Mouse (Mus musculus): ENCODE results near the gene Tiam2.
A peak's percentile ranks its signal among the peaks of the same experiment; 100 is the strongest.

Gene Tiam2

DNA sequence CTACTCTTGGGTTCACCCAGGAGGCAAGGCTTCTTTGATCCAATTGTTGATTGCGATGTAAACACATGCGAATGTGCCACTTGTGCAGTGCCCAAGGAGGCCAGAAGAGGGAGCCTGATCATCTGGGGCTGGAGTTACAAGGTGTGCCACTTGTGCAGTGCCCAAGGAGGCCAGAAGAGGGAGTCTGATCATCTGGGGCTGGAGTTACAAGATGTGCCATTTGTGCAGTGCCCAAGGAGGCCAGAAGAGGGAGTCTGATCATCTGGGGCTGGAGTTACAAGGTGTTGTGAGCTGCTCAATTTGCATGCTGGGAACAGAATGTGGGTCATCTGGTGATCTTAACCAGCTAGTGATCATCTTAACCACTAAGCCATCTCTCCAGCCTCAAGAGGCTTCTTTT is 124.7 kb downstream of the Tiam2 start:
- peak; percentile 37 to 55 for DNase-seq (ENCODE audit: low spot score in 2 of 2)

DNA sequence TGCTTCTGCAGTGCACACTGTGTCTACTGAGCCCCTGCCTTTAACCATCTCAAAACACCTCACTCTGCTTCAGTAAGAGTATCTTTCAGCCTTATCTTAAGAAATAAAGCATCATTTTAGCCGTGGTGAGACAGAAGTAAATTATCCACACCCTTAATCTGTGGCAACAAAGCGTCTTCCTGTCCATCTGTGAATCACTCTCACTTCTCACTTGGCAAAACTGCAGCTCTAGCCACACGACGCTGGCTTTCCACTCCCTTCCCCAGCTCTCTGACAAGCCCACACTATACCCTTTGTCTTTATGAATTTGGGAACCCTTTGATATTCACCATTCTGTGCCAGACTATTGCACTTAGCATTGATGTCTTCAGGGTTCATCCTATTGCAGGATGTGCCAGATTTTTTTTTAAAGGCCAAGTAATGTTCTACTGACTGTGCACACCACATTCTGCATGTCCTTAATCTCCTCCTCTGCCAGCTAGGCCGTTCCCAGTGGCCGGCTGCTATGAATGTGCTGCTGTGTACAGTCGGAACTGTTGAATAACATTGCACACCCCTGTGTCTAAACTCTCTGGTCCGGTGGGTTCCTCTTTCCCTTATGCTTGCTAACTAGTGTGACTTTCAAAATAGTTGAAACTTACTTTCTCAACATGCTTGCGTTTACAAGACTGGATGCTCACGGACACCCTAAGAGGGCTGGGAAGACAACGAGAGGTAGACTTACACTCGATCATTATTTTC is 126.4 kb downstream of the Tiam2 start:
- no peak for DNase-seq (ENCODE audit: low spot score in 2 of 2)

DNA sequence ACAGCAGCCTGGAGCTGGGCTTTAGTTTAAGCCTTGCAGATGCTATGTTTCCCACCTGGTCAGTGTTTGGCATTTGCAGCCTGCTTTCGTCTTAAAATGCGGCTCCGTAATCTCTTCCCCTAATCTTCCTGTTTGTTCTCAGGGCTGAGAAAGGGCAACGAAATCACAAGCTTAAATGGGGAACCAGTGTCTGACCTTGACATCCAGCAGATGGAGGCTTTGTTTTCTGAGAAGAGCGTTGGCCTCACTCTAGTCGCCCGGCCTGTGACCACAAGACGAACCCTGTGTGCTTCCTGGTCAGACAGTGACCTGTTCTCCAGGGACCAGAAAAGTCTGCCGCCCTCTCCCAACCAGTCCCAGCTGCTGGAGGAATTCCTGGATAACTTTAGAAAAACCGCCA is 127.6 kb downstream of the Tiam2 start:
- no peak for DNase-seq (ENCODE audit: low spot score in 2 of 2)

DNA sequence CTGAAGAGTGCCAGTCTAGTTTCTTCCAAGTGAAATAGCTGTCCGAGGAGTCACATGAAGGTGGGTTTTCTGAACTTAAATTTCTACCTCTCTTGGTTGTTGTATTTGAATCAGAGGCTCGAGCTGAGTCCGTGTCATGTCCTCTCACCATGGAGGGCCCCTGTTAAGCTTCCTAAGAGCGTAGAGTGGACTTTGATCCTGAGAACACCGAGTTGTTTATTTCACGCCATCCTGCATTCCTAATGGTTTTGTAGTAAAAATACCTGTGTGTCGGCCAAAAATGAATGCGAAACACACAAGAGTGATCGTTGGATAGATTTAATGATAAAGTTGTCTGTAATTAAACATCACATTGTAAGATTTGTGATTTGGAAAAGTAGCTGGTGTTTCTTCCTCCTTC is 128.5 kb downstream of the Tiam2 start:
- no peak for DNase-seq (ENCODE audit: low spot score in 2 of 2)

DNA sequence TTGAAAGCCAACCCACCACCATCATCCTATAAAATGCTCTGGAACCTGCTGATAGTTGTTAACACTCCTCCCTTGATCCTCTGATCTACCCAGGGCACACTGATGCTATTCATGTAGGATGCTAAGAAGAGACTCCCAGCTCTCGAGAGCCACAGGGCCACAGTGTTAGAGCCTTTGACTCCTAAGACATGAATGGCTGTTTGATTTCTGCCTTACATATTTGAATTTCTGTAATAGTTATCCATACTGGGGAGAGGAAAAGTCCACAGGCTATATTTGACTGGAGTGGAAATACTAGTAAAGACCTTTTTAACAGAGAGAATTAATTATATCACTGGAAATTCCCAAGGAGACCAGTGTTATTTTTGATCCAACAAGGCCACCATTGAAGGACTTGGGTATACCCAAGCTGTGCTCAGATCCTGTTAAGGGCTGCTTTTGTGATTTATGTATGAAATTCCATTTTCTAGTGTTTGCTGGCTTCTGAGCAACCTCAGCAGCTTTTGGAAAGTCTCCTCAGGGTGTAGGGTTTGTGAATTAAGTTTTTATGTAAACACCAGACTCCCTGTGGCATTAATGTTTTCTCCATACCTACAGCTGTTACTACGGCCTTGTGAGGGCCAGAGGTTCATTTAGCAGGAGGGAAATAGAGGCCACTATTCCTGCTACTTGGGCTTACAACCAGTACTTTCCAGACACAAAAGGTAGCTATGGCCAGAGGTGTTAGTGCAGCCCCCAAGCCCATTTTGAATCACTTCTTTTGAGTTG is 131.7 kb downstream of the Tiam2 start:
- no peak for DNase-seq (ENCODE audit: low spot score in 2 of 2)

DNA sequence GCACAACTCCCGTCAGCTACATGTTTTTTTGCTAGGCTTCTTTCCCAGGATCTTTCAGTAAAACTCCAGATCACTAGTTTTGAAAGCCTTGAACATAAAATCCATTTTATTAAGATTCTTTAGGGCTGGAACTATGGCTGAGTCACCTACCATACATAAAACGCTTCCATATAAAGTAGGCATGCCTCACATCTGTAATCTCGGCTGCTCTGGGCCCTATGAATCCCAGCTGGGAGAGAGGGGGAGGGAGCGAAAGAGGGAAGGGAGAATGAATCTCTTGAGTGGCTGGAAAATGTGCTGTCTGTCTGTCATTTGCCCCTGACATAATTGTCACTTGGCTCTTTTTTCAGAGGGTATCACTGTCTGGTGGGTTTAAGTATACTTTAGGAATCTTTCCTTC is 139.5 kb downstream of the Tiam2 start:
- no peak for DNase-seq (ENCODE audit: low spot score in 2 of 2)

DNA sequence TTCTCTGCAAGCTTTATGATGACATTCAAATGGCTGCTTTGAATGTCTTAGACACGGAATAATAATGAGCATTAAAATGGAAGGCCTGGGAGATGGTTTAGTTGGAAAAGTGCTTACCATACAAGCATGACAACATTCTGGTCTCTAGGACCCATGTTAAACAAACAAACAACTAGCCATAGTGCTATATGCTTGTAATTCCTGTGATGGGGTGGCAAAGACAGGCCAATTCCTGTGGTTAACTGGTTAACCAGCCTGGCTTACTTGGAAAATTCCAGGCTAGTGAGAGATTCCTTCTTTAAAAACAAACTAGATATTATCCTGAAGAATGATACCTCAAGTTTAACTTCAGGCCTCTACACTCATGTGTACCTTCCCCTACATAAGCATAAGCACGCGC is 140.3 kb downstream of the Tiam2 start:
- DNase-seq (ENCODE audit: low spot score in 2 of 2), result no peak

DNA sequence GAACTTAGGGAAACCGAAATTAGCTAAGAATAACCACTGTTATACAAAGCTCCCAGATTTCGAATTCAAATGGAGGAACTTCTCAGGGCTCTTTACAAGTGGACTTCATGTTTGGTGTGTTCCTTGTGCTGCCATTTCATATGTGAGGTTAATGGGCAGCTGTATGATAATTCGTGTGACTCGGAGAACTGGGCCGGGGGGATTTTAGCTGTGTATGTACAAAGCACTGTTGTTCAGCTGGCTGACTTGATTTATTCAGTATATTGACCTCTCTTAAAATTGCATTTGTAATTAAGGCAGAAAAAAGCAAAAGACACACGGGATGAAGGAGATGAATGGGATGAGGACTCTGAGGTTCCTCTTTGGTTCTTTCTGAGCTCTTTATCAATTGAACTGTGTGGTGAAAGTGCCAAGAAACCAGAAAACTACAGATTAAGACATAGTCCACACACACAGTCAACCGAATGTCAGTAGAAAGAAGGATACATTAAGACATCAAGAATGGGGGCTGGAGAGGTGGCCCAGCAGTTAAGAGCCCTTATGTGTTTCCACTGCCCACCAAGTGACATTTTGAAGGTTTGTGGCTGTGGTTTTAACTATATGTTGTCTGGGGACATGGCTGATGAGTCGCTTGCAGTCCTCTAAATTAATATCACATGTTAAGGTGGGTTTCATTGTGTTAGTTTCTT is 141.4 kb downstream of the Tiam2 start:
- DNase-seq (ENCODE audit: low spot score in 2 of 2), result no peak

DNA sequence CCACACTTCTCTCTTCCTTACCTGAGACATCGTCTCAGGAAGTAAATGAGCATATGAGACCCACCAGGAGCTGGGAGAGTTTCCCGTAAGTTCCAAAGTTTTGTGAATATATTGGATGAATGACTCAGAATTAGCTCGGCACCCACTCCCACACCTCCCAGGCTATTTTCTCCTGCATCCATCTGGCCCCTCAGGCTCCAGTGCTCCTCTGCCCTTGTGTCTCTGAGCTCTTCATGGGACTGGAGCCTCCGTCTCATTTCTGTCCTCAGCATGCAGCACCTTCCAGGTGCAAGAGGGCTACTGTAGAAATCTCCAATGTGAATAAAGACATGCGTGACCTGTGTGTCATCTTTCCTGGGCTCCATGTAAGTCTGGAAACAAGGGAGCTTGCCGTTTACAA is 145.6 kb downstream of the Tiam2 start:
- DNase-seq (ENCODE audit: low spot score in 2 of 2), result peak in 1 of 2 experiments; percentile 70

DNA sequence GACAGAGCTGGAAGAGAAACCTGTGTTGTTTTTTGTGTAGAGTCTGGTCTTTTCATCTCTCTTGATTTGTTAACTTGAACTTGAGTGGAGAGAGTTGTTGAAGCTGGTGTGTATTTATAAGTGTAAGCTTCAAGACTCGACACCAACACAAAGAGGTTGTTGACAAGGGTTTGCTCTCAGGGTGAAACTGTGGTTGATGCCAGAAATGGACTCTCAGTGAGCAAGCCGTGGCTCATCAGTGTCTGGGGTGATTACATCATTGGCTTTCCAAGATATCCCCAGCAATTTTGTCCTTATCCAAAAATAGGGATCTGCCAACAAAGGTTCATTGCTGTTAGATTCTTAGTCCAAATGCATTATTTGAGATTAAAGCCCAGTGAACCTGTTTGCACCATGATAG is 150.2 kb downstream of the Tiam2 start:
- no peak for DNase-seq (ENCODE audit: low spot score in 2 of 2)

DNA sequence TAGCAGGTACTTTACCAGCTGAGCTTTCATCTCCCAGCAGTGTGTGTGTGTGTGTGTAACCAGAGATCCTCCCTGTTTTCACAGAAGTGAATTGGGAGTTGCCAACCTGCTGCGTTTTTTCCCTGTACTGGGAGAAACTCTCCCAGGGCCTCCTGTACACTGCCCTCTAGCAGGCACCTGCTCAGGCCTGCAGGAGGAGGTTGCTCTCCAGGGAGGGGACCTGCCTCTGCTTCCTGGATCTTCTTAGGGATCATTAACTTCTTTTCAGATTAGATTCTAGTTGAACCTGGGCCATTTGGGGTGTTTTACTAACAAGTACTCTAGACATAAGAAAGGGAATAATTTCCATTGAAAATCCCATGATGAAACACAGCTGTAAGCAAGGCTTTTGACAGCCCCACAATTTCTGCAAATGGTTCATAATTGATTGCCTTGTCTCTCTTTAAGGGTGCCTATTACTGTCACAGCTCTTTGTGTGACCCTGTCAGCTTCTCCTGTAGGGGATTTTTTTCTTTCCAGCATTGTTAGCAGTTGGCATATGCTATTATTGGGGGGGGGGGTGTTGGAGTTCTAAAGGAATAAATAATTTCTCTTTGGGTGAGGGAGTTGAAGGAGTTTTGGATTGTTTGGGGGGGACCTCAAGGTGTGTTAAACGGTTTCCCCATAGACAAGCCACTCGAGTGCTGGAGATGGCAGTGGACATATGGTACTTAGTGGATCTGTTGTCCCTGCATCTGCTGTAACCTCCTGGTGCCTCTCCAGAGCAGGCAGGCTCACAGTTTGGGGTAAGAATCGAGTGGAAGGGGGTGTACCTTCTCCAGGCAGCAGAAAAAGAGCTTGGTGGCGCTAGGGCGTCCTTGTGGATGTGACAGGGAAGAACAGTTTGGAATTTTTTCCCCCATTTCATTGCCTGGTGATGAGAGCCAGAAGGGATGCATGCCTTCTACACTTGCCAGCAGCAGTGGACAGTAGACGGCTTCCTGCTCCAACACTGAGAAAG is 155.5 kb downstream of the Tiam2 start:
- DNase-seq (ENCODE audit: low spot score in 2 of 2), result peak in 1 of 2 experiments; percentile 57

DNA sequence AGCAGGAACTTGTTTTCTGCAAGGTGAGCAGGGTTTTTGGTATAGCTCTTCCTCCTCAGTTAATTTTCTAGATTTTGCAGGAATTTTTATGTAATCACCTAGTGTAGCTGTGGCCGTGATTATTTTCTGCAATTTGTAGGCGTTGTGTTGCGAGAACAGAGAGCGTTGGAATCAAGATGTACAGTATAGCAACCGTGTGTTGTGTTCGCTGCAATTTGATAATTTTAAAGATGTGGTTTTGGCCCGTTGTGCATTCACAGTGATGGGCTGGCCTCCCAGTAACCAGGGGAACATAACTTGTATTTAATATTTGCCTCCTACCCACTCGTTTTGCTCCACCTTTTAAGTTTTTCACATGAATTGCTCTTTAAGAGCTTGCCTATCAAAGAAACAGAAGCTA is 156.7 kb downstream of the Tiam2 start:
- DNase-seq (ENCODE audit: low spot score in 2 of 2), result no peak

DNA sequence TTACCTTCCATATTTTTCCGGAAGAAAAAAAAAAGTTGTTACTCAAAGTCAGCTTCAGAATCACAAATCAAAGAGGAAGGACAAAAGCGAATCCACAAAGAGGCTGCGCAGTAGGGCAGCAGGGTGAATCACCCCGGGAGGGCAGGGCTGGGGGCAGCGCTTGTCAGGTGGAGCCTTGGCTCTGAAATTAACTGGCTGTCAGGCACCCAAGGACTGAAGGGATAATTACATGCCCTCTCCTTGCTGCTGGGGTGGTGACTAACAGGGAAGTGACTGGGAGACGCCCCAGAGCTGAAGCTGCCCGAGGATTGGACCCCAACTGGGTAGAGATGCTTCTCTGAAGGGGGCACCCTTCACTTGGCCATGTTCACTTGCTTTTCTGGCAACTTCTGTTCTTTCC is 159.5 kb downstream of the Tiam2 start:
- DNase-seq (ENCODE audit: low spot score in 2 of 2), result no peak

DNA sequence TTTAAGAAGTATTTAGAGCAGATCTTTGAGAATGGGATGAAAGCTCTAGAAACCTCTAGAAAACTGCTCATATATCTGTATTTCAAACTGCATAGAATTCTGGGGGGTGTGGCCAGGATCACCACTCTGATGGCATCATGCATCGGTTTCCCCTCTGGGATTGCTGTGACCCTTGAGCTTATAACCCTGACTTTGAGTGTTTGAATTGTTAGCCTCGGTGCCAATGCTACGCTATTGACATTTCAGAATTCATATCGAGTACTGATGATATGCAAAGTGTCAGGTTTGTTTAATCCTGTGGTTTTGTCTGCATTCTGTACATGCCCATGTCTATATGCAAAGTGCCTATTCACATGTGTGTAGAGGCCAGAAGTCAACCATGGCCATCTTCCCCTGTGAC is 160.8 kb downstream of the Tiam2 start:
- DNase-seq (ENCODE audit: low spot score in 2 of 2), result no peak

DNA sequence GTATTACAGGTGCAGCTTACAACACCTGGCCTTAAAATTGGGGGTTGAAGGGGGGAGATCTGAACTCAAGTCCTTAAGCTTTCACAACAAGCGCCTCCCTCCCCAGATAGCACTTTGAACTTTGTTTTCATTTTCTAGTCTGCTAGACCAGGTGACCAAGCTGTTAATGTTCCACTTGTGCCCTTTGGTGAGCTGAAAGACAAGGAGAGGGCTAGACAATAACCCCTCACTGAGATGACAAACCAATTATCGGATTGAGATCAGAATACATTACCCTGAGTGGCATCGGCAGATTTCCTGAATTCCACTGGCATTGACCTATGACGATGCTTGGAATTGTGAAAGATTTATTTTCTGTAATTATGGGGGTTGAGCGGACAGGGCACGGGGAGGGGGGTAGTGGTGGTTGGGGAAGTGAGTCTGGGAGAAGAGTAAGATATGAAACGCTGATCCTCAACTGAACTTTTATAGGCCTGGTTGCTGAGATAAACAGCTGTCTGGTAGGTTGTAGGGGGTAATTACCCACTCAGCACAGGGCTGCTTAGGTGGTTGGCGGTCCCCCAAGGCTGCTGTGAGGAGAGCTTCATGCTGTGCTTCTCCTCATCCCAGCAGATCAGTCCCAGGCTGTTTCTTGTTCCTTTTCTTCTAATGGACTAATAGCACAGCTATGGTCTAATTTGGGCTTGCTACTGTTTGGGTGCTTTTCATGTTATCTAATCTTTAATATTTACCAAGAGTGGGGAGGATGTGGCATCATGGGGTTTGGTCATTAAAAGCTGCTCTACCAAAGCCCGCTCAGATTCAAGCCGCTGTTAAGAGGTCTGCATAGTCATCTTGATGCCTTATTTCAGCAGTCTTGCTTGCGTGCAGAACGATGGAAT is 161.6 kb downstream of the Tiam2 start:
- DNase-seq (ENCODE audit: low spot score in 2 of 2), result no peak

DNA sequence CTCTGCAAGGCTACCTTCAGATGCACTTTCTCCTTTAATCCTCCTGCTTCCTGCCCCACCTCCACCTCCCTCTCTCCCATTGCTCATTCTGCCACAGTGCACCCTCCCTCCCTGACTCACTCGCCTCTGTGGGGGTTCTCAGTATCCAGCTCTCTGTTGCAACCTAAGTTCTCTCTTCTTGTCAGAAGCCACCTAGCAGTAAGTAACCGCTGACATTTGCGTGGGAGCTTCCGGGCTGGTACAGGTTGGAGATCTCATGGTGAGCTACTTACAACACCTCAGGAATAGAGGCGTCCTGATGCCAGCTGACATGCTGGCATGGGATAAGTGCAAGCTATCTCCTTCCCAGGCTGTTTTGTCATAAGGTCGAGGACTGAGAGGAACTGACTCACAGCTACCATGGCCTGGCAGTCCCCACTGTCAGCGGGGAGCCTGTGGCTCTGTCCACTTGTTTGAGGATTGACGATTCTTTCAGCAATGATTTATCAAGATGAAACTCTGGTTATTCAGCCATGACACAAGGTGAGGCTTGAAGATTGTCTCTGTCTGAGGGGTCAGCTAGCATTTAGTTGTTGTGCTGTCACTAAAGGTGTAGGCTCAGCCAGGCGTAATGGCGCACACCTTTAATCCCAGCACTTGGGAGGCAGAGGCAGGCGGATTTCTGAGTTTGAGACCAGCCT is 164.0 kb downstream of the Tiam2 start:
- DNase-seq (ENCODE audit: low spot score in 2 of 2), result no peak

DNA sequence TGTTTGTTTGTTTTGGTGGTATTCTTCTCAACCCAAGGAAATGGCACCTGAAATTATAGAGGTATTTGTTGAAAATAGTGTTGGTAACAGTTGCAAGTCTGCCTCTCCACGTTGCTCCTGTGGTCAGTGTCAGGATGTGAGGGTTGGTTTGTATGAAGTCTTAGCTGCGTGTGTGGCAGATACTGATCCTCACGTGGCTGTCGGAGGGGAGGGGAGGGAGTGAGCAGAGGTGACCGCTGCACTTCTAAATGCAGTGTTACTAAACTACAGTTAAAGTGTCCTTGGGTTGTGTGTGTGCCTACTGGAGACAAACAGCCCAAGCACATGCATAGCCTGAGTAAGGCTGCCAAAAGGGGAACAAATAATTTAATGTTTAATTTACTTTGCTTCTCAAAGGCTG is 164.7 kb downstream of the Tiam2 start:
- DNase-seq (ENCODE audit: low spot score in 2 of 2), result no peak

DNA sequence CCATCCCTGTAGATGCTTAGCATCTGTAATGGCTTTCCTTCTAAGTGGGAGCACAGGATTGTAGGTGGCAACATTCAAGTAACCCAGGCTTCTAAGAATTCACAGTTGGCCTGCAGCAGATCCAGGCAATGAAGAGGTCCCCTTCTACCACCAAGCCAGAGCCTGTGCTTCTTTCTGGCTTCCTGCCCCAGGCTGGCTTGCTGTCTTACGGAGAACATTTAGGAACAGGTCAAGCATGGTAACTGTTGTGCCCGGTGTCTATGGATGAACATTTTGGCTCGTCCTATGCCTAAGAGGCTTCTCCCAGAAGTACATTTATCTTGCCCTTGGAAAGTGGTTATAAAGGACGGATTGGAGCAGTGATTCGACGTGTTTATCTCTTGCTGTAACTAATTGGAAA is 165.3 kb downstream of the Tiam2 start:
- no peak for DNase-seq (ENCODE audit: low spot score in 2 of 2)

DNA sequence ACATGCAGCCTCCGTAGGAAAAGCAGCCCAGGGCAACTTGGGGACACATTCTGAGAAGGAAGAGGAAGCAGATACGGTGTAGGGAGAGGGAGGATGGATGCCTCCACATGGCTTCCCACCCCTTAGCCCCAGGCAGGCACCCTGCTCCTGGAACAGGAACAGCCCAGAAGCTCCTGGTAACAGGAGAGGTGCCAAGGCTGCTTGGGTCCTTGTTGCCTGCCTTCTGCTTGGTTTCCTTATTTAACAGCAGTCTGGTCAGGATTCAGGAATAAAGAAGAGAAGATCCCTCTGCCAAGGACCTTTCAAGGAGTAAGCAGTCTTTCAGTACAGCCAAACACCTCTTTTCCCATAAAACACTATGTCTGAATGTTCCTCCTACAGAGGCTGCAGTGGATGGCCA is 169.2 kb downstream of the Tiam2 start:
- DNase-seq (ENCODE audit: low spot score in 2 of 2), result peak in 1 of 2 experiments; percentile 76

DNA sequence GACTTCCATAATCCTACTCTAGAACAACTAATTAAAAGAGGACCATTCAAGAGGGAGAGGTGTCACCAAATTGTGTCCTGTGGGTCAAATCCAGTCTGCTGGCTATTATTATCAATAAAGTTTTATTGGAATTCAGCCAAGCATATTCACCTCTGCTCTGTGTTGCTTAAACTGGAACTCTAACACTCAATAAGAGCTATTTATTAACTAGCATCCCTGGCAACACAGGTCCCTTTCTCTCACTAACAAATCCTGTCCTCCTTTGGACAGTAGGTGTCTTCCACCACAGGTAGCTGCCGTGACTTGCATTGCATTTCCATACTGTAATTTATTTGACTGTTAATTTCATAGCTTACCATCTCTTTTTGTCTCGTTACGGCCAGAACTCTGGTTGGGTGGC is 169.7 kb downstream of the Tiam2 start:
- no peak for DNase-seq (ENCODE audit: low spot score in 2 of 2)
